Mouse (Mus musculus) stomach, embryonic 14.5 days (tissue): ENCODE measurements around the gene Tbc1d22a. TPM values are rescaled to one million over a fixed set of nuclear protein-coding genes. Genes with fewer than 3 reads are reported as not detected.

Source experiments
- ATAC-seq: fragments of 200-750 bp; cut with Nextera tagmentation; 2 replicates; pipeline ENCODE4 v1.8.0; 2017; ENCODE audit warnings: low read depth, moderate TSS enrichment; ENCODE audit not compliant: insufficient number of reproducible peaks, insufficient read depth, low FRiP score
- H3K27ac ChIP-seq: fragments of 300-500 bp; sonication (generic); 2 replicates; pipeline ENCODE4 v1.5.1; 2014; ENCODE audit warnings: mild to moderate bottlenecking, low read length, moderate library complexity, mixed read lengths
- H3K27me3 ChIP-seq: fragments of 300-500 bp; sonication (generic); 2 replicates; pipeline ENCODE4 v1.6.1; 2014; ENCODE audit warnings: low read length, control low read depth, mixed read lengths; ENCODE audit not compliant: control insufficient read depth, insufficient read depth
- H3K36me3 ChIP-seq: fragments of 300-500 bp; sonication (generic); 2 replicates; pipeline ENCODE4 v1.6.1; 2014; ENCODE audit warnings: mild to moderate bottlenecking, control low read depth, low read length, moderate library complexity, mixed read lengths; ENCODE audit not compliant: control insufficient read depth, insufficient read depth
- H3K4me1 ChIP-seq: fragments of 300-500 bp; sonication (generic); 2 replicates; pipeline ENCODE4 v1.6.1; 2014; ENCODE audit warnings: low read length, control low read depth, mixed read lengths; ENCODE audit not compliant: control insufficient read depth, insufficient read depth
- H3K4me2 ChIP-seq: fragments of 300-500 bp; sonication (generic); replicated peaks from 2 replicates; pipeline ENCODE4 v1.6.1; 2014; ENCODE audit warnings: low read depth, low read length, control low read depth
- H3K4me3 ChIP-seq: fragments of 300-500 bp; sonication (generic); 2 replicates; pipeline ENCODE4 v1.5.1; 2014; ENCODE audit warnings: low read depth, low read length, control low read depth
- H3K9ac ChIP-seq: fragments of 300-500 bp; sonication (generic); replicated peaks from 2 replicates; pipeline ENCODE4 v1.6.1; 2014; ENCODE audit warnings: low read depth, mild to moderate bottlenecking, control low read depth, low read length, moderate library complexity, mixed read lengths
- H3K9me3 ChIP-seq: fragments of 300-500 bp; sonication (generic); 2 replicates; pipeline ENCODE4 v1.6.1; 2016; ENCODE audit warnings: low read depth, low read length, control low read depth; ENCODE audit not compliant: control insufficient read depth
- WGBS: fragments of 180-500 bp; shearing (Covaris S2); extraction: QIAGEN DNeasy Blood & Tissue Kit; methylation state at CpG from one replicate; pipeline ENCODE4 v1.1.7; 2014; 5-methylcytosine and 5-hydroxymethylcytosine counted together
- polyA plus RNA-seq: library from polyadenylated mRNA; unstranded; fragments of >200 nt; fragmentation: Nextera tagmentation; extraction: Ambion mirVana; gene quantifications from 2 replicates; pipeline ENCODE4 v1.2.1, GENCODE M21; 2014

Tbc1d22a gene
- polyA plus RNA-seq, 1 experiment from 2014 or later = 9.3 TPM

- no peak overlapping the region for H3K9ac ChIP-seq
- H3K9me3 ChIP-seq = no peaks in the 10 kb centered on the region
- no peaks in the 10 kb centered on the region for H3K27me3 ChIP-seq
- ATAC-seq = no peak
- H3K27ac ChIP-seq = no peak overlapping the region
- H3K4me1 ChIP-seq = no peaks in the 10 kb centered on the region
- no peak overlapping the region for H3K4me2 ChIP-seq
- no peak overlapping the region for H3K4me3 ChIP-seq
- no peaks in the 10 kb centered on the region for H3K36me3 ChIP-seq
Measured at GRCm38 (mm10) chr15:86500536-86500935, 286.3 kb downstream of the Tbc1d22a start.

GRCm38 (mm10) chr15:86503413-86503812, 289.2 kb downstream of the Tbc1d22a start:
- Histone ChIP-seq H3K36me3 (no peaks in the 10 kb centered on the region), H3K9me3 (no peaks in the 10 kb centered on the region), H3K27ac (no peak overlapping the region), H3K4me1 (no peaks in the 10 kb centered on the region), H3K4me3 (no peak overlapping the region), H3K4me2 (no peak overlapping the region), H3K27me3 (no peaks in the 10 kb centered on the region), H3K9ac (no peak overlapping the region)
- no peak for ATAC-seq
- WGBS = 34% methylated on average over 10 of the region's 10 CpGs

GRCm38 (mm10) chr15:86506666-86507065, 292.4 kb downstream of the Tbc1d22a start:
- no peaks in the 10 kb centered on the region for H3K4me1 ChIP-seq
- H3K4me3 ChIP-seq = no peak overlapping the region
- no peaks in the 10 kb centered on the region for H3K36me3 ChIP-seq
- H3K9ac ChIP-seq = no peak overlapping the region
- 55% methylated on average over 4 of the region's 4 CpGs for WGBS
- no peak overlapping the region for H3K4me2 ChIP-seq
- no peaks in the 10 kb centered on the region for H3K27me3 ChIP-seq
- no peak for ATAC-seq
- no peaks in the 10 kb centered on the region for H3K9me3 ChIP-seq
- no peak overlapping the region for H3K27ac ChIP-seq

- 87% methylated on average over 8 of the region's 8 CpGs for WGBS
- Histone ChIP-seq H3K9ac (no peak overlapping the region), H3K4me1 (no peaks in the 10 kb centered on the region), H3K27ac (no peak overlapping the region), H3K27me3 (no peaks in the 10 kb centered on the region), H3K4me2 (no peak overlapping the region), H3K9me3 (no peaks in the 10 kb centered on the region), H3K4me3 (no peak overlapping the region), H3K36me3 (no peaks in the 10 kb centered on the region)
- no peak for ATAC-seq
Measured at GRCm38 (mm10) chr15:86507546-86507945, 293.3 kb downstream of the Tbc1d22a start.

- no peak overlapping the region for H3K9ac ChIP-seq
- no peaks in the 10 kb centered on the region for H3K36me3 ChIP-seq
- H3K27me3 ChIP-seq = no peaks in the 10 kb centered on the region
- ATAC-seq = no peak
- no peaks in the 10 kb centered on the region for H3K9me3 ChIP-seq
- 73% methylated on average over 7 of the region's 7 CpGs for WGBS
- H3K4me1 ChIP-seq = no peaks in the 10 kb centered on the region
- H3K27ac ChIP-seq = no peak overlapping the region
- H3K4me3 ChIP-seq = no peak overlapping the region
- no peak overlapping the region for H3K4me2 ChIP-seq
Measured at GRCm38 (mm10) chr15:86508406-86509176, 294.3 kb downstream of the Tbc1d22a start.

- no peaks in the 10 kb centered on the region for H3K36me3 ChIP-seq
- no peaks in the 10 kb centered on the region for H3K9me3 ChIP-seq
- H3K4me1 ChIP-seq = no peaks in the 10 kb centered on the region
- no peak overlapping the region for H3K4me3 ChIP-seq
- no peaks in the 10 kb centered on the region for H3K27me3 ChIP-seq
- WGBS = 82% methylated on average over 6 of the region's 6 CpGs
- no peak overlapping the region for H3K27ac ChIP-seq
- H3K9ac ChIP-seq = no peak overlapping the region
- H3K4me2 ChIP-seq = no peak overlapping the region
- no peak for ATAC-seq
Measured at GRCm38 (mm10) chr15:86509601-86510000, 295.3 kb downstream of the Tbc1d22a start.

GRCm38 (mm10) chr15:86511181-86511580, 296.9 kb downstream of the Tbc1d22a start:
- no peaks in the 10 kb centered on the region for H3K9me3 ChIP-seq
- ATAC-seq = no peak
- H3K4me1 ChIP-seq = no peaks in the 10 kb centered on the region
- no peak overlapping the region for H3K27ac ChIP-seq
- no peak overlapping the region for H3K4me2 ChIP-seq
- H3K4me3 ChIP-seq = no peak overlapping the region
- H3K36me3 ChIP-seq = no peaks in the 10 kb centered on the region
- no peaks in the 10 kb centered on the region for H3K27me3 ChIP-seq
- whole genome bisulfite sequencing = 85% methylated on average over 7 of the region's 7 CpGs
- no peak overlapping the region for H3K9ac ChIP-seq

GRCm38 (mm10) chr15:86513336-86513735, 299.1 kb downstream of the Tbc1d22a start:
- Histone ChIP-seq H3K27me3 (no peaks in the 10 kb centered on the region), H3K4me1 (no peaks in the 10 kb centered on the region), H3K27ac (no peak overlapping the region), H3K4me3 (no peak overlapping the region), H3K9me3 (no peaks in the 10 kb centered on the region), H3K36me3 (no peaks in the 10 kb centered on the region), H3K9ac (no peak overlapping the region), H3K4me2 (no peak overlapping the region)
- WGBS = 88% methylated on average over 5 of the region's 5 CpGs
- no peak for ATAC-seq

- 83% methylated on average over 4 of the region's 4 CpGs for WGBS
- Histone ChIP-seq H3K9ac (no peak overlapping the region), H3K4me2 (no peak overlapping the region), H3K4me1 (no peaks in the 10 kb centered on the region), H3K36me3 (no peaks in the 10 kb centered on the region), H3K27me3 (no peaks in the 10 kb centered on the region), H3K27ac (no peak overlapping the region), H3K9me3 (no peaks in the 10 kb centered on the region), H3K4me3 (no peak overlapping the region)
- ATAC-seq = no peak
Measured at GRCm38 (mm10) chr15:86520201-86520600, 305.9 kb downstream of the Tbc1d22a start.
